Mouse (Mus musculus) gastrocnemius, adult 18-20 months (tissue): ENCODE measurements around the gene Dpp6. TPM values are rescaled to one million over a fixed set of nuclear protein-coding genes. Genes with fewer than 3 reads are reported as not detected.

ENCODE experiments used
- DNase-seq: peaks from one replicate; pipeline ENCODE4 v3.0.0; 2021; ENCODE audit warnings: low spot score
- total RNA-seq, 2 experiments: library from RNA; stranded (reverse); gene quantifications; 2 replicates each; pipeline ENCODE4 v1.2.3; 2021

Gene Dpp6
- total RNA-seq, 2 experiments from 2014 or later, result 0.57 to 0.59 TPM

DNA sequence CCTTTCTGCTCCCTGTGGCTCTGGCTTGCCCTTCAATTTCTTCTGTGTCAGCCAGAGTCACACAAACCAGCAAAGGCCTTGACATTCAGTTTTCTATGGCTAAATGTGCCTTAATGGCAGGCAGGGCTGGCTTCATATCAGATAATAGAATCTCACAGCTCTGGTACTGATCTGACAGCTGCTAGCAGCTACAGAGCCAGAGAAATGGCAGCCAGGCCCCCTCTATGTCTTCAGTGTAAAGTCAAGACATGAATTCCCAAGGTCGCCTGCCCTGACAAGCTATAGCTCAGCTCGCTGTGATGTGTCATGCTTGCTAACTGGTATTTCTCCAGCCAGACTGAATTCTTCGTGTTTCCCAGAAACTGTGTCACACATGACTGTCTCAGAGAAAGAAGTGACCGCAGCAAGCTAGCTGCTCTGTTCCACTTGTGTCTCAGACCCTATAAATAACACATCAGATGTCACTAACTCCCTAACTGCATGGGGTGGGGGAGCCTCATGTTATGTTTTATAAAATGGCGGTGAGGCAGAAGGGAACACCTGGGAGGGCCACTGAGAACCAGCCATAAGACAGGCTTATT is 915.4 kb downstream of the Dpp6 start:
- no peak for DNase-seq

DNA sequence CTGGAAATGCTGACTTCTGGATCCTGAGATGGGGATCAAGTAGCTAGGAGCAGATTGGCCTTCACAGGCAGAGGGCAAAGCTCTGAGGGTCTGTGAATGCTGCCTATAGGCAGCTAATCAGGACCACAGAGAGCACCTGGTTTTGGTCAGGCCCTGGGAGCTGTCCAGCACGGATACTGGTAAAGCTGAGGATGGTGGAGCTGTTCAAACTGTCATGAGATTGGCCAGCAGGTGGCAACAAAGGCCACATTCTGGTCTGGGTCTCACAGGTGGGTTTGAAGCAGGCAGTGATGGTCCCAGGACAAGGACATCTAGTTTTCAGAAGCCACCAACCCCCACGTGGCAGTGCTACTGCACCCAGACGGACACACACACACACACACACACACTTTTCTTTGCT is 920.2 kb downstream of the Dpp6 start:
- no peak for DNase-seq

DNA sequence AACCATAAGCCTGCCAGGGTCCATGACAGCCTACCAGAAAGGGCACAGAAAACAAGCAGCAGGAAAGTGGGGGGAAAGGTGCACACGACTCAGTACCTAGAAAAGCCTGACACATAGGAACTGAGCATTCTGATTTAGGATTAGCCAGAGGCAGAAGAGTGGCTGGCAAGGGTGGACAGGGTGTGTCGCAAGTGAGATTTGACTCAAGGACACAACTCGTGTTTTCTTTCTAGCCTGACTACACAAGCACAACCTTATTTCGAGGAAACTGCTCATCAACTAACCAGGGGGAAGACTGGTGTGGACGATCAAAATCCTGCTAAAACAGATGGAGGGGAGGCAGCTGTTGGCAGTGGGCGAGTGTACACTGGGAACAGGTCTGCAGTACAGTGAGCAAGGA is 922.2 kb downstream of the Dpp6 start:
- DNase-seq, result no peak

DNA sequence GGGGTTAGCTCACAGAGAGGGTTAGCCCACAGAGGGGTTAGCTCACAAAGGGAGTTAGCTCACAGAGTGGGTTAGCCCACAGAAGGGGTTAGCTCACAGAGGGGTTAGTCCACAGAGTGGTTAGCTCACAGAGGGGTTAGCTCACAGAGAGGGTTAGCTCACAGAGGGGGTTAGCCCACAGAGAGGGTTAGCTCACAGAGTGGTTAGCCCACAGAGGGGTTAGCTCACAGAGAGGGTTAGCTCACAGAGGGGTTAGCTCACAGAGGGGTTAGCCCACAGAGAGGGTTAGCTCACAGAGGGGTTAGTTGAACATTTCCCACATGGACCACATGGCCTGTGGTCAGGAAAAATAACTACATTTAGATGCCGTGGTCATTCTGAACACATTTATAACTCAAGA is 927.9 kb downstream of the Dpp6 start:
- no peak for DNase-seq

DNA sequence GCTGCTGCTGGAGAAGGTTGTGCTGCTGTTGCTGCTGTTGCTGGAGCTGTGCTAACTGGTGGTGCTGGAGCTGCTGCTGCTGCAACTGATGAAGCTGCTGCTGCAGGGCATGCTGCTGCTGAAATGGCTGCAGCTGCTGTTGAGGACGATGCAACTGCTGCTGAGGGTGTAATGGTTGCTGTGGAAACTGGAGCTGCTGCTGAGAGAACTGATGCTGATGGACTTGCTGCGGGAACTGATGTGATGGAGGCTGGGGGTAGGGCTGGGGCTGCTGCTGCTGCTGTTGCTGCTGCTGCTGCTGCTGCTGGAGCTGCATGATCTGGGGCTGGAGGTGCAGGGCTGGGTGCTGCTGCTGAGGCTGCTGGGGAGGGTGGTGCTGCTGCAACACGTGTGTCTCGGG is 948.8 kb downstream of the Dpp6 start:
- DNase-seq, result no peak

DNA sequence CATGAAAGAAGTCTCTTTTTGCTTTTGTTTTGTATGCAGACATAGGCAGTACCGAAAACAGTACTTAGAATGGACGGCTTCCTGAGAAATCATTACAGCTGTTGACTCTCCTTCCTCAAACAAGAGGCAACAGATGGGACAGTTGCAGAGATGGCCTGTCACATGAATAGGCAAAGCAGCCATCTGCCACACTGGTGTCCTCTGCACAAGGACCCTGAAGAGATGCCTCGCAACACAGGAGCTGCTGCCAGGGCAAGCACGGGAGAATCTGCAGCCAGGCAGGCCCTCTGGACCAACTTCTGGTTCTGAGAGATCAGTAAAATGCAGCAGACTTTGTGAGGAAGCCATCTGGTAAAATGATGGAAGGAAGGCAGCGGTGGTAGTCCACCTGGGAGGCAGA is 950.9 kb downstream of the Dpp6 start:
- no peak for DNase-seq
